Mouse (Mus musculus) gastrocnemius, adult 18-20 months (tissue): ENCODE data around the gene Ehd1. TPM values are rescaled to one million over a fixed set of nuclear protein-coding genes. Genes with fewer than 3 reads are reported as not detected.
A peak's percentile ranks its signal among the peaks of the same experiment; 100 is the strongest.

Experiments used
- DNase-seq: peaks from one replicate; pipeline ENCODE4 v3.0.0; 2021; ENCODE audit warnings: low spot score
- microRNA-seq: library from miRNA; unstranded; fragments of <30 nt; microRNA quantifications from one replicate; pipeline ENCODE4 v1.2.0, GENCODE M21; 2021
- total RNA-seq, 2 experiments: library from RNA; stranded (reverse); gene quantifications; 2 replicates each; pipeline ENCODE4 v1.2.3; 2021

Ehd1 gene
- total RNA-seq, 2 experiments from 2014 or later = 30.2 to 40.3 TPM

- no peak for DNase-seq
Observed at GRCm38 (mm10) chr19:6349215-6349983, 72.9 kb downstream of the Ehd1 start.

Small RNA genes within 50 kb of the gene (microRNA-seq; reads per million reads assigned to microRNA genes)
- gene Mir192 (61.4 reads per million, percentile 53 among the genes with 10 or more reads in this experiment), gene Mir194-2 (30.0 reads per million, percentile 42 among the genes with 10 or more reads in this experiment), gene Mir6989 (not detected)

Other genes starting within 250 kb of the Ehd1 start
- gene Syvn1, start 230.1 kb upstream of the Ehd1 start, total RNA-seq = 10 to 100 TPM; 18.4 to 20.5 TPM
- 10 to 100 TPM; 27.5 to 29.3 TPM for gene Mrpl49, start 218.9 kb upstream of the Ehd1 start, total RNA-seq
- 100 to 1,000 TPM; 425 to 500 TPM for gene Fau, start 218.9 kb upstream of the Ehd1 start, total RNA-seq
- 10 to 100 TPM in 1 of 2 experiments, 1 to 10 TPM in 1; 9.5 to 10.2 TPM for gene Znhit2, start 215.5 kb upstream of the Ehd1 start, total RNA-seq
- 1 to 10 TPM; 5.9 to 6.2 TPM for gene Tm7sf2, start 208.4 kb upstream of the Ehd1 start, total RNA-seq
- 10 to 100 TPM; 17.5 to 23.8 TPM for gene Vps51, start 199.5 kb upstream of the Ehd1 start, total RNA-seq
- not detected for gene Tmem262, start 196.7 kb upstream of the Ehd1 start, total RNA-seq
- not detected for gene Gm28374, start 194.5 kb upstream of the Ehd1 start, total RNA-seq
- 10 to 100 TPM; 13.5 to 14.8 TPM for gene Zfpl1, start 191.8 kb upstream of the Ehd1 start, total RNA-seq
- not detected for gene Cdca5, start 191.7 kb upstream of the Ehd1 start, total RNA-seq
- gene AC131692.1, start 182.3 kb upstream of the Ehd1 start, total RNA-seq = not detected
- not detected for gene Naaladl1, start 170.9 kb upstream of the Ehd1 start, total RNA-seq
- 1 to 10 TPM; 8.6 to 9.7 TPM for gene Sac3d1, start 158.1 kb upstream of the Ehd1 start, total RNA-seq
- 10 to 100 TPM in 1 of 2 experiments, 1 to 10 TPM in 1; 9.7 to 10.9 TPM for gene Snx15, start 148.4 kb upstream of the Ehd1 start, total RNA-seq
- gene Batf2, start 135.7 kb upstream of the Ehd1 start, total RNA-seq = under 1 TPM; 0.37 to 0.43 TPM
- gene Arl2, start 135.2 kb upstream of the Ehd1 start, total RNA-seq = 10 to 100 TPM; 73.7 to 73.9 TPM
- gene Majin, start 92.3 kb upstream of the Ehd1 start, total RNA-seq = not detected
- gene Gpha2, start 50.3 kb upstream of the Ehd1 start, total RNA-seq = not detected
- gene Ppp2r5b, start 40.9 kb upstream of the Ehd1 start, total RNA-seq = 10 to 100 TPM; 34.9 to 38.2 TPM
- 10 to 100 TPM; 16.7 to 20.0 TPM for gene Atg2a, start 35.1 kb upstream of the Ehd1 start, total RNA-seq
- 1 to 10 TPM; 6.4 to 8.8 TPM for gene Cdc42bpg, start 29.7 kb downstream of the Ehd1 start, total RNA-seq
- gene Men1, start 58.3 kb downstream of the Ehd1 start, total RNA-seq = 1 to 10 TPM; 6.2 to 6.9 TPM
- 1 to 10 TPM; 7.4 to 8.3 TPM for gene Map4k2, start 64.4 kb downstream of the Ehd1 start, total RNA-seq
- gene Sf1, start 87.0 kb downstream of the Ehd1 start, total RNA-seq = 10 to 100 TPM; 76.2 to 89.8 TPM
- 1,000 to 10,000 TPM; 7,185 to 8,344 TPM for gene Pygm, start 107.7 kb downstream of the Ehd1 start, total RNA-seq
- gene Rasgrp2, start 122.6 kb downstream of the Ehd1 start, total RNA-seq = 10 to 100 TPM in 1 of 2 experiments, 1 to 10 TPM in 1; 8.3 to 18.2 TPM
- gene Nrxn2, start 142.0 kb downstream of the Ehd1 start, total RNA-seq = 1 to 10 TPM; 1.1 to 1.3 TPM